Mouse (Mus musculus) embryonic facial prominence, embryonic 10.5 days (tissue): ENCODE data around the gene Cntfr. TPM values are rescaled to one million over a fixed set of nuclear protein-coding genes. Genes with fewer than 3 reads are reported as not detected.
"Not testable (repeated sequence)": the region's sequence is repeated elsewhere in the genome, so short reads cannot be mapped to it uniquely, and the experiment has no call there.

Source experiments
- DNase-seq: peaks from one replicate; pipeline ENCODE4 v3.0.0-alpha.2; 2017; ENCODE audit warnings: low spot score
- H3K27ac ChIP-seq: fragments of 300-500 bp; sonication (generic); replicated peaks from 2 replicates; pipeline ENCODE4 v1.5.1; 2016; ENCODE audit warnings: mild to moderate bottlenecking
- H3K27me3 ChIP-seq: fragments of 300-500 bp; sonication (generic); replicated peaks from 2 replicates; pipeline ENCODE4 v1.6.1; 2016; ENCODE audit warnings: low read depth, mild to moderate bottlenecking; ENCODE audit not compliant: poor library complexity, severe bottlenecking
- H3K36me3 ChIP-seq: fragments of 300-500 bp; sonication (generic); replicated peaks from 2 replicates; pipeline ENCODE4 v1.6.1; 2016; ENCODE audit warnings: mild to moderate bottlenecking, moderate library complexity
- H3K4me1 ChIP-seq: fragments of 300-500 bp; sonication (generic); 2 replicates; pipeline ENCODE4 v1.6.1; 2016
- H3K4me3 ChIP-seq: fragments of 300-500 bp; sonication (generic); 2 replicates; pipeline ENCODE4 v1.5.1; 2016; ENCODE audit warnings: mild to moderate bottlenecking, moderate library complexity
- H3K9me3 ChIP-seq: fragments of 300-500 bp; sonication (generic); 2 replicates; pipeline ENCODE4 v1.6.1; 2016; ENCODE audit warnings: mild to moderate bottlenecking
- WGBS: fragments of 180-500 bp; shearing (Covaris S2); methylation state at CpG from one replicate; pipeline ENCODE4 v1.1.7; 2016; 5-methylcytosine and 5-hydroxymethylcytosine counted together
- polyA plus RNA-seq: library from polyadenylated mRNA; unstranded; fragments of >200 nt; fragmentation: Nextera tagmentation; extraction: Ambion mirVana; gene quantifications from 2 replicates; pipeline ENCODE4 v1.2.1, GENCODE M21; 2016

Gene Cntfr
- polyA plus RNA-seq, 1 experiment from 2014 or later = 8.6 TPM

- Histone ChIP-seq H3K36me3 (no peaks in the 10 kb centered on the region), H3K27me3 (peaks cover 48% of the 10 kb centered on the region)
- WGBS = 5% methylated on average over 5 of the region's 5 CpGs
These were observed 7.8 kb upstream of the Cntfr start for GRCm38 (mm10) chr4:41704651-41705050.

DNA sequence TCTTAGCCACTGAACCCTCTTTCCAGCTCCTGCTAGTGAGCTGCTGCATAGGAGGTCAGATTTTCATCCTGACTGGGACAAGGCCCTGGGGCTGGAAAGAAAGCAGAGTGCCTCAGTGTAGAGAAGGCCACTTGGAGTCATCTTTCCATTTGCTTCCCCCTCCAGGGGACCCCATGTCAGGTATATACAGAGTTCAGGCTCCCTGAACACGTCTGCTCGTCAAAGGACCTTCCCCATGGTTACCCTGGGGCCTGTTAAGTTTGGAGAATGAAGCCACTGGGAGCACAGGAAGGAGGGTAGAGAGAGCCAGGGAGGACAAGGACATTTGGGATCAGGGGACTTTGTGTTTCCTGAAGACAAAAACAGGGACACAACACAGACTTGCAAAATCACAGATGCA is 5.3 kb upstream of the Cntfr start:
- WGBS = 61% methylated on average over 2 of the region's 2 CpGs
- not testable (repeated sequence) for DNase-seq, H3K27ac ChIP-seq, H3K36me3 ChIP-seq, H3K4me3 ChIP-seq, H3K9me3 ChIP-seq
- Histone ChIP-seq H3K27me3 (peaks cover 46% of the 10 kb centered on the region), H3K4me1 (peaks cover 39% of the 10 kb centered on the region)

More at GRCm38 (mm10) chr4:41704651-41705050, 7.8 kb upstream of the Cntfr start:
- Histone ChIP-seq H3K9me3 (no peaks in the 10 kb centered on the region), H3K27ac (no peak overlapping the region; the same call in 1 of the 2 replicates), H3K4me3 (0 out of 2 replicates have a peak overlapping the region, but pooled peaks have one; percentile 8), H3K4me1 (peaks cover 57% of the 10 kb centered on the region)
- DNase-seq = peak; percentile 60

- not testable (repeated sequence) for H3K9me3 ChIP-seq, DNase-seq, H3K36me3 ChIP-seq, H3K4me3 ChIP-seq, H3K27ac ChIP-seq
- WGBS = 86% methylated on average over 7 of the region's 8 CpGs
- Histone ChIP-seq H3K27me3 (peaks cover 32% of the 10 kb centered on the region), H3K4me1 (peaks cover 19% of the 10 kb centered on the region)
These were observed 3.3 kb upstream of the Cntfr start for GRCm38 (mm10) chr4:41700224-41700623.

GRCm38 (mm10) chr4:41699783-41700182 is 2.9 kb upstream of the Cntfr start, which contains the start of gene Il11ra1:
Gene Il11ra1, plus strand, starts transcription at chr4:41699989.
- not testable (repeated sequence) for H3K27ac ChIP-seq, DNase-seq, H3K4me3 ChIP-seq, H3K9me3 ChIP-seq, H3K36me3 ChIP-seq
- peaks cover 28% of the 10 kb centered on the region for H3K27me3 ChIP-seq
- WGBS = 80% methylated on average over 10 of the region's 10 CpGs
- peaks cover 14% of the 10 kb centered on the region for H3K4me1 ChIP-seq

- DNase-seq, H3K36me3 ChIP-seq, H3K9me3 ChIP-seq, H3K4me1 ChIP-seq, H3K27ac ChIP-seq: not testable (repeated sequence)
- Histone ChIP-seq H3K4me3 (peak overlapping the region; percentile 35; the same call in 1 of the 2 replicates), H3K27me3 (peaks cover 18% of the 10 kb centered on the region)
- WGBS = 4% methylated on average over 26 of the region's 32 CpGs
These were observed 1.6 kb upstream of the Cntfr start for GRCm38 (mm10) chr4:41698421-41699016.

GRCm38 (mm10) chr4:41696452-41696851 is 437 bp downstream of the Cntfr start:
- not testable (repeated sequence) for H3K27ac ChIP-seq, H3K4me3 ChIP-seq, H3K4me1 ChIP-seq, H3K36me3 ChIP-seq, DNase-seq, H3K9me3 ChIP-seq
- H3K27me3 ChIP-seq = peaks cover 19% of the 10 kb centered on the region
- 3% methylated on average over 15 of the region's 15 CpGs for WGBS

GRCm38 (mm10) chr4:41695800-41696199 is 1.1 kb downstream of the Cntfr start:
- not testable (repeated sequence) for DNase-seq, H3K9me3 ChIP-seq, H3K4me1 ChIP-seq, H3K36me3 ChIP-seq, H3K27ac ChIP-seq
- 3% methylated on average over 24 of the region's 38 CpGs for WGBS
- H3K27me3 ChIP-seq = peaks cover 19% of the 10 kb centered on the region
- H3K4me3 ChIP-seq = peak overlapping the region; percentile 43; the same call in 1 of the 2 replicates

GRCm38 (mm10) chr4:41693511-41693910 is 3.4 kb downstream of the Cntfr start:
- DNase-seq, H3K36me3 ChIP-seq, H3K9me3 ChIP-seq, H3K27ac ChIP-seq: not testable (repeated sequence)
- H3K27me3 ChIP-seq = peaks cover 19% of the 10 kb centered on the region
- 11% methylated on average over 4 of the region's 4 CpGs for WGBS
- H3K4me1 ChIP-seq = peaks cover 17% of the 10 kb centered on the region
- peak overlapping the region; percentile 40 for H3K4me3 ChIP-seq

DNA sequence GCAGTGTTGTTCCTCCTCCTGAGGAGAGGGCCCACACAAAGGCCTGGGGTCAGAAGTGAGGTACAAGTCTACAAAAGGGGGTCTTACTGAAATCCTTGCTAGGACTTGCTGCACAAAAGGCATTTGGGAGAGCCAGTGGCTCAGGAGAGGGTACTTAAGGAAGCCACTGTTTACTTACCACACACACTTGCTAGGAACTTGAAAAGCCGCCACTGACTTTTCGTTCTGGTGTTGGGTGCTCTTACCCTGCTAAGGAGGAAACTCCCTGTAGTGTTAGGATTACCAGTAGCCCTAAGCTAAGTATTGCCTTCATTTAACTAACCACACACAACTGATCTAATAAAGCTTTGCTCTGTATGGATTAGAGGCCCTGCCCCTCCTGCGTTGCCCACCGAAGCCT is 6.9 kb downstream of the Cntfr start:
- H3K4me1 ChIP-seq = peaks cover 26% of the 10 kb centered on the region
- not testable (repeated sequence) for H3K9me3 ChIP-seq, H3K36me3 ChIP-seq, DNase-seq, H3K27ac ChIP-seq, H3K4me3 ChIP-seq
- peaks cover 14% of the 10 kb centered on the region for H3K27me3 ChIP-seq
- no CpG with 5 or more reads among the region's 4 CpGs for WGBS

DNA sequence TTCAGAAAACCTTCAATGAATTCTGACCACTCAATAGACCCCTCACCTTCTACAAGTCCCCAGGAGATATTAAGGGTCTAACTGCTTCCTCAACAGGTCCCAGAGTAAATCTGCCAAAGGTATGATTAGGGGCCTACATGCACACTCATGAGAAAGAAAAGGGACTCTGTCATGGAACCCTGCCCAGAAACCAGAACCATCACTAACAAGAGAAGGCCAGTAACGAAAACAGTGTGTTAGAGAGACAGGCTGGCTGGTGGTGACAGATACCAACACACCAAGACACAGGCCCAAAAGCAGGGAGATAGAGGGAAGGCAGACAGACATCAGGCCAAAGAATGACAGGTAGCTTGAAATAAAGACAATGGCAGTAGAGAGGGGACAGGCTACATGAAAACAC is 8.3 kb downstream of the Cntfr start:
- H3K4me3 ChIP-seq, H3K36me3 ChIP-seq, H3K9me3 ChIP-seq, DNase-seq, H3K27ac ChIP-seq: not testable (repeated sequence)
- Histone ChIP-seq H3K27me3 (peaks cover 18% of the 10 kb centered on the region), H3K4me1 (peaks cover 34% of the 10 kb centered on the region)
- WGBS = 67% methylated on average over 1 of the region's 1 CpGs

DNA sequence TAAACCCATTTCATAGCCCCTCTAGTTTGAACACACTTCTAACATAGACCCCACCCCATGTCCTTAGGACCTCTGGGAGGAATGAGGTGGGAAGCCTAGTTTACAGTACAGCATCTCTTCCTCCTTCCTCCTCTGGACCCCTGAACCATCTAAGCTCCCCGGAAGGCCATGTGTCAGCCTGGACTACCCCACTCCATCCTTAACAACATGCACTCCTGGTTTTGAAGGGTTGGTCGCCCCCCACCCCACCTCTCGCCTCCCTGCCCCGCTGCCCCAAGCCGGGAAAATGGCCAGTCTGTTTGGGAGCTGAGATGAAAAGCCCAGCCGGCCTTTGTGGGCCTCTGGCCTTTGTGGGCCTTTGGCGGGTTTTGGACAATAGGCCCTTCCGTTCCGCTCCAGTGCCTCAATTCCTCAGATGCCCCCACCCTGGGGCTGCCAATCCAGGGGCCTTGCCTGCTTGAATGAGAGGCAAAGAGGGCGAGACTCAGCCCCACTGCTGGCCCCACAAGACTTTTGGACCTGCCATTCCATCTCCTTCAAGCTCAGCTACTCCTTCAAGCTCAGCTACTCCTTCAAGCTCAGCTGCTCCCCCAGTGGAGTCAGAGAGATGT is 10.9 kb downstream of the Cntfr start:
- H3K9me3 ChIP-seq, DNase-seq, H3K4me3 ChIP-seq, H3K27ac ChIP-seq, H3K36me3 ChIP-seq: not testable (repeated sequence)
- 20% methylated on average over 10 of the region's 10 CpGs for WGBS
- H3K4me1 ChIP-seq = peaks cover 45% of the 10 kb centered on the region
- 0 out of 2 replicates have a peak, but pooled peaks cover 11% of the 10 kb centered on the region for H3K27me3 ChIP-seq

GRCm38 (mm10) chr4:41684931-41685453 is 11.9 kb downstream of the Cntfr start:
- H3K27ac ChIP-seq = peak overlapping the region; percentile 74; the same call in 1 of the 2 replicates
- H3K9me3 ChIP-seq, H3K36me3 ChIP-seq, DNase-seq: not testable (repeated sequence)
- peaks cover 54% of the 10 kb centered on the region for H3K4me1 ChIP-seq
- peak overlapping the region; percentile 32; the same call in 1 of the 2 replicates for H3K4me3 ChIP-seq
- under 1% methylated on average over 14 of the region's 14 CpGs for WGBS
- peaks cover 19% of the 10 kb centered on the region for H3K27me3 ChIP-seq
